Mouse (Mus musculus): ENCODE results near the gene Ccdc57. TPM values are rescaled to one million over a fixed set of nuclear protein-coding genes. Genes with fewer than 3 reads are reported as not detected.

The Ccdc57 gene
- polyA plus RNA-seq, 1 experiment from 2014 or later: 7.2 TPM

DNA sequence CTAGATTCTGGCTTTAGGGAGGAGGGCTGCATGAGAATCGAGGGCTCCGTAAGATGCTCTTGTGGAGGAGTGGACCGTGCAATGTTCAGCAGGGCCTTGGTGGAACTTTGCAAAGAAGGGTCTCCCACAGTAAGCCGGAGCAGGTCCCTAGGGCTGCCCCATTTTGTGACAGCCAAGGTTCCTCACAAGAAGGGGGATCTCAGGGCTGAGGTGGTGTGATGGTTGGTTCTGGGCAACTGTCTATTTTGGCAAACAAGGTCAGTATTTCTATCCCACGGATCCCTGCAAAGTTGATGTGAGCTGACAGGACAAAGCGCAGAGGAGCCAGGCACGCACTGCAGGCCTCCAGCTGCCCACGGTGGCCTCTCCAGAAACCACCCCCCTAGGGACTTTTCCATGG lies 18.6 kb upstream of the Ccdc57 start:
- H3K27me3 ChIP-seq (ENCODE audit: insufficient read depth, low read length): no peaks in the 10 kb centered on the region
- ATAC-seq (ENCODE audit: insufficient read depth) (no peak), DNase-seq (no peak)
- H3K36me3 ChIP-seq (ENCODE audit: insufficient read depth): peaks cover 20% of the 10 kb centered on the region
- H3K4me2 ChIP-seq: peak overlapping the region; percentile 85
- H3K4me1 ChIP-seq (ENCODE audit: insufficient read depth): peaks cover 15% of the 10 kb centered on the region
- WGBS: 25% methylated on average over 8 of the region's 8 CpGs
- peak overlapping the region; percentile 33 for H3K27ac ChIP-seq (ENCODE audit: low read depth)
- H3K9me3 ChIP-seq (ENCODE audit: low read depth, low read length): no peaks in the 10 kb centered on the region
- H3K9ac ChIP-seq: peak overlapping the region; percentile 40; the same call in 1 of the 2 replicates
- no peak for TF ChIP-seq CTCF (IDR thresholded peaks at IDR 0.05; ENCODE audit: low read depth)
- peak overlapping the region; percentile 62 for H3K4me3 ChIP-seq (ENCODE audit: low read depth, low read length)

GRCm38 (mm10) chr11:120950281-120951202 lies 17.9 kb upstream of the Ccdc57 start:
- WGBS: 3% methylated on average over 39 of the region's 39 CpGs
- Histone ChIP-seq H3K27ac (ENCODE audit: low read depth) (peak overlapping the region; percentile 77), H3K27me3 (ENCODE audit: insufficient read depth, low read length) (no peaks in the 10 kb centered on the region), H3K36me3 (ENCODE audit: insufficient read depth) (peaks cover 13% of the 10 kb centered on the region; the same call in 1 of the 2 replicates), H3K9me3 (ENCODE audit: low read depth, low read length) (no peaks in the 10 kb centered on the region), H3K4me1 (ENCODE audit: insufficient read depth) (peaks cover 15% of the 10 kb centered on the region), H3K4me2 (peak overlapping the region; percentile 85), H3K4me3 (ENCODE audit: low read depth, low read length) (peak overlapping the region; percentile 62), H3K9ac (peak overlapping the region; percentile 71)
- DNase-seq (peak; percentile 97), ATAC-seq (ENCODE audit: insufficient read depth) (peak; percentile 84)
- TF ChIP-seq CTCF (IDR thresholded peaks at IDR 0.05; ENCODE audit: low read depth): peak; percentile 38

- DNase-seq: no peak
- peak overlapping the region; percentile 77 for H3K27ac ChIP-seq (ENCODE audit: low read depth)
- peak overlapping the region; percentile 85 for H3K4me2 ChIP-seq
- no peak for ATAC-seq (ENCODE audit: insufficient read depth)
- H3K27me3 ChIP-seq (ENCODE audit: insufficient read depth, low read length): no peaks in the 10 kb centered on the region
- 0 out of 2 replicates have a peak, but pooled peaks cover 7% of the 10 kb centered on the region for H3K36me3 ChIP-seq (ENCODE audit: insufficient read depth)
- H3K9ac ChIP-seq: peak overlapping the region; percentile 71
- H3K9me3 ChIP-seq (ENCODE audit: low read depth, low read length): no peaks in the 10 kb centered on the region
- WGBS: 19% methylated on average over 10 of the region's 10 CpGs
- H3K4me1 ChIP-seq (ENCODE audit: insufficient read depth): peaks cover 15% of the 10 kb centered on the region
- no peak for TF ChIP-seq CTCF (IDR thresholded peaks at IDR 0.05; ENCODE audit: low read depth)
- H3K4me3 ChIP-seq (ENCODE audit: low read depth, low read length): peak overlapping the region; percentile 62
These were observed 17.2 kb upstream of the Ccdc57 start for GRCm38 (mm10) chr11:120949863-120950262.

- peaks cover 15% of the 10 kb centered on the region for H3K4me1 ChIP-seq (ENCODE audit: insufficient read depth)
- DNase-seq: peak; percentile 83
- no peaks in the 10 kb centered on the region for H3K27me3 ChIP-seq (ENCODE audit: insufficient read depth, low read length)
- peak overlapping the region; percentile 62 for H3K4me3 ChIP-seq (ENCODE audit: low read depth, low read length)
- peak; percentile 32 for ATAC-seq (ENCODE audit: insufficient read depth)
- H3K27ac ChIP-seq (ENCODE audit: low read depth): peak overlapping the region; percentile 69; the same call in 1 of the 2 replicates
- 2% methylated on average over 74 of the region's 75 CpGs for WGBS
- H3K4me2 ChIP-seq: peak overlapping the region; percentile 85
- 0 out of 2 replicates have a peak, but pooled peaks cover 7% of the 10 kb centered on the region for H3K36me3 ChIP-seq (ENCODE audit: insufficient read depth)
- no peak for TF ChIP-seq CTCF (IDR thresholded peaks at IDR 0.05; ENCODE audit: low read depth)
- H3K9ac ChIP-seq: peak overlapping the region; percentile 71
- no peaks in the 10 kb centered on the region for H3K9me3 ChIP-seq (ENCODE audit: low read depth, low read length)
These were observed 16.5 kb upstream of the Ccdc57 start for GRCm38 (mm10) chr11:120948861-120949851.

GRCm38 (mm10) chr11:120948328-120948727 lies 15.7 kb upstream of the Ccdc57 start, which contains the start of gene Slc16a3:
TSS of gene Slc16a3 (plus strand) at chr11:120948480.
- H3K4me1 ChIP-seq (ENCODE audit: insufficient read depth): peaks cover 15% of the 10 kb centered on the region
- DNase-seq: no peak
- H3K27me3 ChIP-seq (ENCODE audit: insufficient read depth, low read length): no peaks in the 10 kb centered on the region
- peak within 1 kb of the TSS; percentile 62 for H3K4me3 ChIP-seq (ENCODE audit: low read depth, low read length)
- no peak for TF ChIP-seq CTCF (IDR thresholded peaks at IDR 0.05; ENCODE audit: low read depth)
- peak within 1 kb of the TSS; percentile 69; the same call in 1 of the 2 replicates for H3K27ac ChIP-seq (ENCODE audit: low read depth)
- H3K4me2 ChIP-seq: peak within 1 kb of the TSS; percentile 85
- no peak for ATAC-seq (ENCODE audit: insufficient read depth)
- H3K9me3 ChIP-seq (ENCODE audit: low read depth, low read length): no peaks in the 10 kb centered on the region
- 21% methylated on average over 12 of the region's 12 CpGs for WGBS
- peak within 1 kb of the TSS; percentile 71 for H3K9ac ChIP-seq
- H3K36me3 ChIP-seq (ENCODE audit: insufficient read depth): 0 out of 2 replicates have a peak, but pooled peaks cover 2% of the 10 kb centered on the region

- Histone ChIP-seq H3K27me3 (ENCODE audit: insufficient read depth, low read length) (no peaks in the 10 kb centered on the region), H3K4me2 (no peak overlapping the region), H3K36me3 (ENCODE audit: insufficient read depth) (no peaks in the 10 kb centered on the region), H3K4me3 (ENCODE audit: low read depth, low read length) (no peak overlapping the region), H3K4me1 (ENCODE audit: insufficient read depth) (peaks cover 7% of the 10 kb centered on the region; the same call in 1 of the 2 replicates), H3K9ac (no peak overlapping the region), H3K27ac (ENCODE audit: low read depth) (no peak overlapping the region), H3K9me3 (ENCODE audit: low read depth, low read length) (no peaks in the 10 kb centered on the region)
- no peak for DNase-seq
- no peak for TF ChIP-seq CTCF (IDR thresholded peaks at IDR 0.05; ENCODE audit: low read depth)
- WGBS: 88% methylated on average over 5 of the region's 5 CpGs
- no peak for ATAC-seq (ENCODE audit: insufficient read depth)
These were observed 13.3 kb upstream of the Ccdc57 start for GRCm38 (mm10) chr11:120945926-120946325.
